Mouse (Mus musculus) brown adipose tissue, adult 24 weeks (tissue): ENCODE results near the gene Ctsa. TPM values are rescaled to one million over a fixed set of nuclear protein-coding genes. Genes with fewer than 3 reads are reported as not detected.
A peak's percentile ranks its signal among the peaks of the same experiment; 100 is the strongest.
"Not testable (repeated sequence)": the region's sequence is repeated elsewhere in the genome, so short reads cannot be mapped to it uniquely, and the experiment has no call there.

ENCODE experiments used
- H3K27ac ChIP-seq: fragments of 200-500 bp; replicated peaks from 2 replicates; pipeline ENCODE4 v1.5.1; 2012; ENCODE audit warnings: low read depth, mild to moderate bottlenecking, low read length
- H3K4me1 ChIP-seq: fragments of 200-500 bp; 2 replicates; pipeline ENCODE4 v1.6.1; 2012; ENCODE audit warnings: low read length, mixed read lengths; ENCODE audit not compliant: control insufficient read depth, insufficient read depth, insufficient read length
- H3K4me3 ChIP-seq: fragments of 200-500 bp; 2 replicates; pipeline ENCODE4 v1.5.1; 2012; ENCODE audit warnings: low read depth, mild to moderate bottlenecking, low read length, moderate library complexity; ENCODE audit not compliant: insufficient read depth
- polyA plus RNA-seq: library from polyadenylated mRNA; stranded (reverse); fragments of >200 nt; gene quantifications from 2 replicates; pipeline ENCODE4 v1.2.4, GENCODE M21; 2012; ENCODE audit not compliant: missing spikeins, insufficient read depth, insufficient read length

Ctsa gene
- polyA plus RNA-seq, 1 experiment = 44.9 TPM

DNA sequence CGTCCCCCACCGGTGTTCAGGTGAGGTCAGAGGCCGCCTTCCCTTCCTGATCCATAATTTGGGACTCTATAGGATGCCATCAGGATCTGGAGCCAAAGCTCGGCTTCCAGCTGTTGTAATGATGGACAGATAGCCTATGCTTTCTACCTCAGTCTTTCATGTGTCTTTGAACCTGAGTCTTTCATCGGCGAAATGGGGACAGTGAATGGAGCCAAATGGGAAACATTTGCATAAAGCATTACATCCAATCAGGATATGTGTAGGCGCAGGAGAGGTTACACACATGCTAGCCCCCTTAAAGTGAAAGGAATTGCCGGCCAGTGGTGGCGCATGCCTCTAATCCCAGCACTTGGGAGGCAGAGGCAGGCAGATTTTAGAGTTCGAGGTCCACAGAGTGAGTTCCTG lies 9.5 kb upstream of the Ctsa start:
- peak overlapping the region; percentile 62 for H3K27ac ChIP-seq
- no peaks in the 10 kb centered on the region for H3K4me1 ChIP-seq

DNA sequence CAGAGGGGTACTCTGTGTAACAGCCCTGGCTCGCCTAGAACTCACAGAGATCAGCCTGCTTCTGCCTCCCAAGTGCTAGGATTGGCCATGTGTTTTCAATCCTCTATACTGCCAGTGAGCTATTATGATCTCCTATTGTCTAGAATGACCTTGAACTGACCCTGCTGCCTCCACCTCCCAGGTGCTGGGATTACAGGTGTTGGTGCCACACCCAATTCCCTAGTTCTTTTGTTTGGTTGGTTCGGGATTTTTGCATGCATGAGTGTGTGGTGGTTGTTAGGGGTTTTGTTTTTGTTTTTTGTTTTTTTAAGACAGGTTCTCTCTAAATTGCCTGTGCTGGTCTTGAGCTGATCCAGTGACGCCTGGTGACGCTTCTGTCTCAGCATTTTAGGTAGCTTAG lies 8.7 kb upstream of the Ctsa start:
- H3K27ac ChIP-seq = no peak overlapping the region
- H3K4me3 ChIP-seq = no peak overlapping the region

More for the DNA sequence above, 9.5 kb upstream of the Ctsa start:
- H3K4me3 ChIP-seq = peak overlapping the region; percentile 79

DNA sequence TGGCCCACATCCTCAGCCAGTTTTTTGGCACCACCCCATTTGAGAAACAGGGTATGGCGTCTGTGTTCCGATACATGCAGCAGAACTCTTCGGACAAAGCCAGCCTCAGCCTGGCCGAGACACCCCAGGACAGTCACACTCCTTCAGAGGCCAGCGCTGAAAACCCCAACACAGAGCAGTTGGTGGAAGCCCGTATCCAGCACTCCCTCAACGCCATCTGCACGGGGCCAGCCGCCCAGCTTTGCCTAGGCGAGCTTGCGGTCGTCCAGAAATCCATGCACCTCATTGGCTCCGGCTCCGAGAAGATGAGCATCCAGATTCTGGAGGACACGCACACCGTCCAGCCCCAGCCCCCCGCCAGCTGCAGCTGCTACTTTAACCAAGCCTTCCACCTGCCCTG lies 7.2 kb upstream of the Ctsa start:
- Histone ChIP-seq H3K4me1 (no peaks in the 10 kb centered on the region), H3K27ac (no peak overlapping the region), H3K4me3 (no peak overlapping the region)

More for the DNA sequence above, 8.7 kb upstream of the Ctsa start:
- H3K4me1 ChIP-seq = no peaks in the 10 kb centered on the region

DNA sequence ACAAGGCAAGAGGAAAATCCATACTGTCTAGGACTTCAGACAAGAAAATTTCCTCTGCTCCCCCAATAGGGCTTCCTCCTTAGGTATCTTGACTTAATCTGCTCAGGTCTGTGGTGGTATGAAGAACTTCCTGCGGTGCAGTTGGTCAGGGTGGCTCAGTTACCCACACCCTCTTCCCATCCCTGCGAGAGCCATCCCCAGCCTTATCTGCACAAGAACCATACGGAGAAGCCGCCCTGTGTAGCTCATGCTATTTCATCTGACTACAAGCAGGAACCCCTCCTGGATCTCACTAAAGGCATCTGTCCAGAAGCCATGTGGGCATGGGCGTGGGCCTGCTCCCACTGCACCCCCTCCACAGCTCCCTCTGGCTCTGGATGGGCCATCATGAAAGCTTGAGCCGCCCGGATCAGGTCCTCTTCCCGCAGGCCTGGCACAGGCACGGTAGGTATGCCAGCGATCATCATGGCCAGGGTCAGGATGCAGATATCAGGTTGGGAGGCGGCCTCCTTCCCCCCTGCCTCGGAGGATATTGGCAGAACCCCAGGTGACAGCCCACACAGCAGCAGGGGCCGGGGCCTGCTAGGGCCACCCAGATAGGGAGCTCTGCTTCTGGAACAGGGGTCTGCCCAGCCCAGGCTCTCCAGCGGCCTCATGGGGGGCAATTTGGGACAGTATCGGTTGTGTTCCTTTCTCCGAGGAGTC lies 5.4 kb upstream of the Ctsa start:
- Histone ChIP-seq H3K4me3 (no peak overlapping the region), H3K4me1 (no peaks in the 10 kb centered on the region), H3K27ac (no peak overlapping the region)

DNA sequence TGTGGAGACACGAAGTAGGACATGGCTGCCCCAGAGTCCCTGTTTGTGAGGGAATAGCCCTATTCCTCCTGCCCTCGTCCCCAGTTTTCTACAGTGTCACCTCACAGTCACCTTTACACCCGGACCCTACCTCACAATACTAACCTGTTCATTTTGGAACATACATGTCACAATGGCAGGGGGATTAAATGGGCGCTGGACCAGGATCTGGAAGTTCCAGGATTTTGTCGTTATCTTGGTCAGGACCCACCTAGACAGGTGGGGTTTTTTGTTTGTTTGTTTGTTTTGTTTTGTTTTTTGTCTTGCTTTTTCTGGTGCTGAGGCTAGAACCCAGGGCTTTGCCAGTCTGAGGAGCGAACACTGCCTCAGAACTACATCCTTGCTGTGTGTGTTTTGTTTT lies 4.2 kb upstream of the Ctsa start, which contains the start of gene Spata25:
Gene Spata25, minus strand, starts transcription at position 101 of the 400 bp plus-strand sequence.
- H3K27ac ChIP-seq = no peak within 1 kb of the TSS
- H3K4me1 ChIP-seq = no peaks in the 10 kb centered on the region
- no peak within 1 kb of the TSS for H3K4me3 ChIP-seq

DNA sequence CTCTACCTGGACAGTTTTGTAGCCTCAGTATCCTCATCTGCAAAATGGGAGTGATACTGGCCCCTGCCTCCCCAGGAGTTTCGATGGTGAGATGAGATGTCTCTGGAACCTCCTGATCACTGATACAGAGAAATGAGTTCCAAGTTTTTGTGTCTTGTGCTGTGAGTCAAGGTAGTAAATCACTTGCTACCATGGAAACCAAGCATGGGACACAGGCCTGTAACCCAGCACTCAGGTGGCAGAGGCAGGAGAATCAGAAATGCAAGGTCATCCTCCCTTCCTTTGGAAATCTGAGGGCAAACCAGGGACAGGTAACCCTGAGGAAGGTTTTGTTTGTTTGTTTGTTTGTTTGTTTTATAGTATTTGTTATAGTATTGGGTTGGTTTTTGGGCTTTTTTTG lies 3.6 kb upstream of the Ctsa start:
- H3K27ac ChIP-seq = no peak overlapping the region
- H3K4me3 ChIP-seq = no peak overlapping the region
- H3K4me1 ChIP-seq = peaks cover under 1% of the 10 kb centered on the region; the same call in 1 of the 2 replicates

DNA sequence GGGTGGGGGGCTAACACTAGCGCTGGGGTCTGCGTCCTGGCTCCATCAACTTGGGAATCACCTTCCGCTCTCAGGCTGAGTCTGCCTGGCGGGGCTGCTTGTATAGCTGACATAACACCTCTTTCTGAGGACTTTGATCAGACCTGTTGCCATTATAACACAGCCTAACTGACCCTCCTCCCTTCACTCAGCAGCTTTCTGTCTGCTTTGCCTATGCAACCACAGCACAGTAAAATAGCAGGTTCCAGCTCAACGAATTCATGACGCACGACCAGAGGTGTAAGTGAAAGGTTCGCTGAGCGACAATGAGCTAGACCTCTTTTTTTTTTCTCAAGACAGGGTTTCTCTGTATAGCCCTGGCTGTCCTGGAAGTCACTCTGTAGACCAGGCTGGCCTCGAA lies 1.6 kb upstream of the Ctsa start:
- H3K4me1 ChIP-seq = peaks cover 7% of the 10 kb centered on the region; the same call in 1 of the 2 replicates
- H3K27ac ChIP-seq = no peak overlapping the region
- no peak overlapping the region for H3K4me3 ChIP-seq

DNA sequence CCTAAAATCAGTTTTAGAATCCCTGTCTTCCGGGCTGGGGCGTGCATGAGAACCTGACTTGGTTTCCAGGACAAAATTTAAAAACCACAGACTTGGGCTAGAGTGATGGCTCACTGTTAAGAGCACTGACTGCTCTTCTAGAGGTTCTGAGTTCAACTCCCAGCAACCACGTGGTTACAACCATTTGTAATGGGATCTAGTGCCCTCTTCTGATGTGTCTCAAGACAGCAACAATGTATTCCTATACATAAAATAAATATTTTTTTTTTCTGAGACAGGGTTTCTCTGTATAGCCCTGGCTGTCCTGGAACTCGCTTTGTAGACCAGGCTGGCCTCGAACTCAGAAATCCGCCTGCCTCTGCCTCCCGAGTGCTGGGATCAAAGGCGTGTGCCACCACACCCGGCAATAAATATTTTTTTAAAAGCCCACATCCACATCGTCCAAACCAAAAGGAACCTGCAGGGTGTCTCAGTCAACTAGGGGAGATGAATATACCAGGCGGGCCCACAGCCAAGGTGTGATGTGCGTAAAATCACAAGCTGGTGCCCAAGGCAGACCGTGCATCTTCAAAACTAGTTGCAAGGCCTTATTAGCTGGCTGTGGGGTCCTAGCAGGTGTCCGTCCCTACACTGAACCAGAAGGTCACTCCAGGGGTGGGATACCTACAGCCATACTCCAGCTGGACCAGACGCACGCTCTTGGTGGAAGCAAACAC lies 483 bp upstream of the Ctsa start:
- peak overlapping the region; percentile 83 for H3K4me3 ChIP-seq
- peaks cover 7% of the 10 kb centered on the region; the same call in 1 of the 2 replicates for H3K4me1 ChIP-seq
- H3K27ac ChIP-seq = no peak overlapping the region

DNA sequence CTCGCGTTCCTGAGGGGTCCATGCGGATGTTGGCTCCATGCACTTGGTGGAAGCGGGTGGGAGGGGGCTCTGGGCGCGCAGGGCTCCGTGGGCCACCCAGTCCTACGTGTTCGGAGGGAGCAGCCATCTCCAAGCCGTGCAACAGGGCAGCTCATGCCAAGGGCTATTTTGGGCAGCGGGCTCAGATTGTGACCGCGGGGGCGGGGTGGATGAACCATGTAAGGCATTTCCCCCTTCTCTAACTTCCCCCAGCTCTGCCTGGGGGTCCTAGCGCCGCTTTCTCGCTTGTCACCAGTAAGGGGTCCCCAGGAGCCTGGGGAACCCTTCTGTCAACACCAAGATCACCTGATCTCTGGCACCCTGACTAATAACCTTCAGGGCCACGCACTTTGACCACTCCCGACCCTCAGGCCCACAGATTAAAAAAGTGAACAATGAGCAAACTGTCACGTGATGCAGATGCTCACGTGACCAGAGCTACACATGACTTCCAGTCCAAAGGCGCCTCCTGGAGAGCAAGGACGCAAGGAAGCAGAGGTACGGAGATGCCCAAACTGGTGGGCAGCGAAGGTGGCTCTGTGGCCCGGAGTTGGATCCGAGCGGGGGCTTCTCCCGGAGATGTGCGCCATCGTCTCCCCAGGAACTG lies 764 bp downstream of the Ctsa start, which contains the start of gene Neurl2:
Gene Neurl2, minus strand, starts transcription at position 143 of the 646 bp plus-strand sequence.
- Histone ChIP-seq H3K4me3 (peak within 1 kb of the TSS; percentile 83), H3K4me1 (peaks cover 7% of the 10 kb centered on the region; the same call in 1 of the 2 replicates), H3K27ac (peak within 1 kb of the TSS; percentile 94)

DNA sequence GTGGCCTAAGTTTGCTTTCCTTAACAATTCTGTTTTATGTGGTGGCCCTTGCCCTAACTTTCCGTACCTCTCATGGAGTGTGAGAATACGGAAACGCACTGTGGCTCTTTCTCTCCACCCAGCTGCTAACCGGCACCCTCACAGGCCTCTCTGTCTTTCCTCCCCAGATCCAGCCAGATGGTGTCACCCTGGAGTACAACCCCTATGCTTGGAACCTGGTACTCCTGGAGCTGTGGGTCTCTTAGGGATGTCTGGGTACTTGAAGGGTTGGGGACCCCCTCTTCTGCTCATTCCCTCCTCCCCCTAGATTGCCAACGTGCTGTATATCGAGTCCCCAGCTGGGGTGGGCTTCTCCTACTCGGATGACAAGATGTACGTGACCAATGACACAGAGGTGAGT lies 1.9 kb downstream of the Ctsa start:
- Histone ChIP-seq H3K4me1 (peaks cover 7% of the 10 kb centered on the region; the same call in 1 of the 2 replicates), H3K4me3 (peak overlapping the region; percentile 83), H3K27ac (peak overlapping the region; percentile 40)

DNA sequence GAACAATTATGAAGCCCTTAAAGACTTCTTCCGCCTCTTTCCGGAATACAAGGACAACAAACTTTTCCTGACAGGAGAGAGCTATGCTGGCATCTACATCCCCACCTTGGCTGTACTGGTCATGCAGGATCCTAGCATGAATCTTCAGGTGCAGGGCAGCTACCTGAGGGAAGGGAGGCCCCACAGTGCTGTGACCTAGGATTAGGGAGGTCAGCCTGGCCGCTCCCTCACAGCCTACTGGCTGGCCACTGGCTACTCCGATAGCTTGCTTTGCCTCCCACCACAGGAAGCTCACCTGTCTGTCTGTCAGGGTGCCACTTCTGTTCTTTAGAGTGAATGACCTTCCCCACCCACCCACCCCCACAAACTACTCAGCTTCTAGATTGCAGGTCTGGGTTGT lies 2.5 kb downstream of the Ctsa start:
- Histone ChIP-seq H3K4me3 (peak overlapping the region; percentile 83), H3K27ac (no peak overlapping the region), H3K4me1 (peaks cover 7% of the 10 kb centered on the region; the same call in 1 of the 2 replicates)

DNA sequence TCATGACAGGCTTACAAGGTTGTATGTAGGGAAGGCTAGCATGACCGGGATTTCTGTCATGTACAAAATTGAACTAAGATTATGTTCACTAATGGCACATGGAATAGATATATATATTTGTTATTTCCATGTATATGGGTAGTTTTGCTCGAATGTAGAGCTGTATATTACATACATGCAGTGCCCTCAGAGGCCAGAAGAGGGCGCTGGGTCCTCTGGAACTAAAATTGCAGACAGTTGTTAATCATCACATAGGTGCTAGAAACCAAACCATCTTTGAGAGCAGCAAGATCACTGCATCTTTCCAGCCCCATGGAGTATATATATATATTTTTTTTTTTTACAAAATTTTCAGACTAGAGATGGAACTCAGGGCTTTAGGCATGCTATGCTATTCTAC lies 13.1 kb downstream of the Ctsa start:
- no peaks in the 10 kb centered on the region for H3K4me1 ChIP-seq
- H3K27ac ChIP-seq = no peak overlapping the region
- H3K4me3 ChIP-seq = no peak overlapping the region

DNA sequence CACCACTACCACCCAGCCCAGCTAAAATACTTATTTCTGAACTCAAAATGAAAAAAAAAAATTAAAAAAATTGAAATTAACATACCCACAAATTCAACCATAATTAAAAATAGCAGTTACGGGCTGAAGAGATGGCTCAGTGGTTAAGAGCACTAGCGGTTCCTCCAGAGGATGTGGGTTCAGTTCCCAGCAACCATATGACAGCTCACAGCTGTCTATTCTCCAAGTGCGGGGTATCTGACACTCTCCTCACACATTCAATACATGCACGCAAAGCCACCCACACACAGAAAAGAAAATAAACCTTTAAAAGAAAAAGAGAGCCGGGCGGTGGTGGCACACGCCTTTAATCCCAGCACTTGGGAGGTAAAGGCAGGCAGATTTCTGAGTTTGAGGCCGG lies 17.4 kb downstream of the Ctsa start:
- no peak overlapping the region for H3K4me3 ChIP-seq
- no peaks in the 10 kb centered on the region for H3K4me1 ChIP-seq
- no peak overlapping the region for H3K27ac ChIP-seq

DNA sequence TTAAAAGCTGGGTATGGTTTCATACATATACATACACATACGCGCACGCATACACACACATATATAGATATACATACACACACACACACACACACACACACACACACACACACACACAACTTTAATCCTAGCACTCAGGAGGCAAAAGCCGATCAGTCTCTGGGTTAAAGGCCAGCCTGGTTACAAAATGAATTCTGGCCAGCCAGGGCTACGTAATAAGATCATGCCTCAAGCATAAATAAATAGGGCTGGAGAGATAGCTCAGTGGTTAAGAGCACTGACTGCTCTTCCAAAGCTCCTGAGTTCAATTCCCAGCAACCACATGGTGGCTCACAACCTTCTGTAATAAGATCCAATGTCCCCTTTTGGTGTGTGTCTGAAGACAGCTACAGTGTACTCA lies 22.9 kb downstream of the Ctsa start:
- not testable (repeated sequence) for H3K4me1 ChIP-seq, H3K4me3 ChIP-seq, H3K27ac ChIP-seq

DNA sequence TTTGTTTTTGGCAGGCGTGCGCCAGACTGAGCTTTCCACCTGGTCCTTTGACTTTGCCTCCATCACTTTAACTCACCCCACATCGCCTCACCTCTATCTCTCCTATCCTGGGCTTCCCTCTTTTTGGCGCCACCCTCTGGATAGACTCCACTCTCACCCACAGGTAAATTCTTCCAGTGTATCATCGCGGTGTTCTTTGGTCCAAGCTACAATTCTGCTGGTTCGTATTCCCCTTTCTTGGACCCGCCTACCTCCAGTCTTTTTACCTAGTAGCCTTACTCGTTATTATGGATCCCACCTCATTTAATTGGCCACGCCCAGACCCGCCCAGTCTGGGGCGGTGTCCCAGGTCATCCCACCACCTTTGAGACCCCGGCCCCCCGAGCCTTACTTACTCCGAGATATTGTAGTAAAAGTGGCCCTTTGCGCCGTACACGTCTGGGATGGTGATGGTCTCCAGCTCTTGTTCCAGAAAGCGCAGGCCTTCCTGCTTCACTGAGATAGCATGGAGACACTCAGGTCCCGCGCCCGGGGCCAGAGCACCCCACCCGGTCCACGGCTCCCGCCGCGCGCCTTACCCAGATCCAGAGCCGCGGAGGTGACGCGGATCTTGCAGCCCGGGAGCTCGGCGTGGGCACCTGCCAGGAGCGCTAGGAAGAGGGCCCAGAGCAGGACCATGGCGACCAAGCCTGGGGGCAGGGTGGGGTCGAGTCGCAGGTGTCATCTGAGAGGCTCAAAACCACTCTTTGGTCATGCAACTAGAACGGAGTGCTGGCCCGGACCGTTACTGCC lies 23.8 kb downstream of the Ctsa start:
- Histone ChIP-seq H3K4me1 (peaks cover 14% of the 10 kb centered on the region), H3K4me3 (peak overlapping the region; percentile 62), H3K27ac (peak overlapping the region; percentile 70)
